Mouse (Mus musculus) kidney, postnatal 0 days (tissue): Measurements from ENCODE around the gene Gpr179. TPM values are rescaled to one million over a fixed set of nuclear protein-coding genes. Genes with fewer than 3 reads are reported as not detected.

Source experiments
- ATAC-seq: fragments of 200-750 bp; cut with Nextera tagmentation; replicated peaks from 2 replicates; pipeline ENCODE4 v1.8.0; 2017; ENCODE audit warnings: low read depth, moderate number of reproducible peaks, moderate TSS enrichment, moderate library complexity; ENCODE audit not compliant: low FRiP score
- DNase-seq: peaks from one replicate; pipeline ENCODE4 v3.0.0-alpha.2; 2016; ENCODE audit warnings: low spot score
- H3K27ac ChIP-seq: fragments of 300-500 bp; sonication (generic); 2 replicates; pipeline ENCODE4 v1.5.1; 2014; ENCODE audit warnings: mild to moderate bottlenecking
- H3K27me3 ChIP-seq: fragments of 300-500 bp; sonication (generic); 2 replicates; pipeline ENCODE4 v1.6.1; 2014; ENCODE audit warnings: low read length, mixed read lengths; ENCODE audit not compliant: insufficient read depth
- H3K36me3 ChIP-seq: fragments of 300-500 bp; sonication (generic); 2 replicates; pipeline ENCODE4 v1.6.1; 2014; ENCODE audit warnings: low read length, mixed read lengths; ENCODE audit not compliant: insufficient read depth
- H3K4me1 ChIP-seq: fragments of 300-500 bp; sonication (generic); replicated peaks from 2 replicates; pipeline ENCODE4 v1.6.1; 2014; ENCODE audit warnings: antibody characterized with exemption, low read length, mixed read lengths; ENCODE audit not compliant: insufficient read depth
- H3K4me2 ChIP-seq: fragments of 300-500 bp; sonication (generic); 2 replicates; pipeline ENCODE4 v1.6.1; 2014; ENCODE audit warnings: mild to moderate bottlenecking, low read length, moderate library complexity, mixed read lengths
- H3K4me3 ChIP-seq: fragments of 300-500 bp; sonication (generic); replicated peaks from 2 replicates; pipeline ENCODE4 v1.5.1; 2014; ENCODE audit warnings: low read depth, low read length
- H3K9ac ChIP-seq: fragments of 300-500 bp; sonication (generic); 2 replicates; pipeline ENCODE4 v1.6.1; 2014; ENCODE audit warnings: low read depth, low read length
- H3K9me3 ChIP-seq: fragments of 300-500 bp; sonication (generic); replicated peaks from 2 replicates; pipeline ENCODE4 v1.6.1; 2016; ENCODE audit warnings: low read length, inconsistent platforms, mixed read lengths
- CTCF ChIP-seq: IDR thresholded peaks from 2 replicates; pipeline ENCODE4 v1.5.1; 2016; ENCODE audit warnings: antibody characterized with exemption, low read depth, mild to moderate bottlenecking, moderate library complexity
- WGBS: fragments of 180-500 bp; shearing (Covaris S2); extraction: QIAGEN DNeasy Blood & Tissue Kit; methylation state at CpG from one replicate; pipeline ENCODE4 v1.1.7; 2014; 5-methylcytosine and 5-hydroxymethylcytosine counted together
- polyA plus RNA-seq: library from polyadenylated mRNA; unstranded; fragments of >200 nt; fragmentation: Nextera tagmentation; extraction: Ambion mirVana; gene quantifications from 2 replicates; pipeline ENCODE4 v1.2.1, GENCODE M21; 2015

The Gpr179 gene
- 0.05 and 0.06 TPM in 2 replicates for polyA plus RNA-seq

DNA sequence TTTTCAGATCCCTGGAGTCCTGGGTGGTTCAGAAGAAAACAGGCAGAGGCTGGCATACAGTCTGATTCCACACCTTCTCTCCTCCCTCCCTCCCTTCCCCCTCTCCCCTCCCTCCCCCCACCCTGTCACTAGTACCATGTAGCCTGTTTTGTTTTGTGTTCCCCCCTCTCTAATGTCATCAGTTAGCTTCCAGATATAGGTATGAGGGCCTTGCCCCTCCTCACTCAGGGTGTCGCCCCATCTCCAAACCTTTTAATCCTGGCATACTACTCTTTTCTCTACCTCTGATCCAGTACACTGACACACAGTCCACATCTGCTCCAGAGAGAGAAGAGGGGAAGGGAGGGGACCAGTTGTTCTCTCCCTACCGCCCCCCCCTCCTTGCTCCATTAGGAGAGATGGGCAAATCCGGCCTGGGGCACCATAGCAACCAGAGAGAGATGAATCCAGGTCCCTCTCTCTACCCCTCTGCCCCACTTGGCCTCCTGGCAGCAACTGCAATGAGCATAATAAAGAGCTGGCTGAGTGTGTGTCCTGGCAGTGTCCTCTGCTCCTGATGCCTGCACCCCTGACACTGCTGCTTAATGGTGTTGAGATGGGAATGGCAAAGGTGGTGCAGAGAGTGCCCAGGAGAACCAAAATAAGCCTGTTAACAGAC is at the start of gene Gpr179:
TSS of gene Gpr179 (minus strand) at position 51 of the 658 bp plus-strand sequence.
- no peaks in the 10 kb centered on the region for H3K9me3 ChIP-seq
- H3K9ac ChIP-seq: no peak within 1 kb of the TSS
- 0 out of 2 replicates have a peak within 1 kb of the TSS, but pooled peaks have one; percentile 82 for H3K27ac ChIP-seq
- no peak for TF ChIP-seq CTCF
- no peaks in the 10 kb centered on the region for H3K36me3 ChIP-seq
- H3K4me2 ChIP-seq: no peak within 1 kb of the TSS
- H3K4me3 ChIP-seq: no peak within 1 kb of the TSS
- H3K4me1 ChIP-seq: peaks cover 10% of the 10 kb centered on the region; the same call in 1 of the 2 replicates
- no peaks in the 10 kb centered on the region for H3K27me3 ChIP-seq
- no peak for ATAC-seq
- 74% methylated on average over 3 of the region's 3 CpGs for WGBS
- no peak for DNase-seq

DNA sequence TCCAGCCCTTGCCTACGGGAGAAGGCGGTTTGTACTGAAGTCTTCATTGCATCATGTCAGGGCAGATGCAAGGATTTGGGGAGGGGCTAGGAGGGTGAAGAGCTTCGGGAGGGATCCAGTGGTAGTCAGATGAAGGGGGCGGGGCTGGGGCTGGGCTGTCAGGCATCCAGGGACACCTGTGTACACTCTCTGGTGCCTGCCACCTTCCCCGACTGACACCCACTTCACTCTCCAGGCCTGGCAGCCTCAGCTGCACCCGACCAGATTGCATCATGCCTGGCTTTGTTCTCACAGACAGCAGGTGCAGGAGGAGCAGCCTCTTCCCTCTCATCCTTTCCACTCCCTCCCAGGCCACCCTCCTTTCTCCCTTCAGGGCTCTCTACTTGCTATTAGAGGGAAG is 49.2 kb upstream of the Gpr179 start:
- H3K4me3 ChIP-seq: no peak overlapping the region
- DNase-seq (no peak), ATAC-seq (no peak)
- no peaks in the 10 kb centered on the region for H3K36me3 ChIP-seq
- no peak overlapping the region for H3K9ac ChIP-seq
- 21% methylated on average over 6 of the region's 6 CpGs for WGBS
- peaks cover 15% of the 10 kb centered on the region for H3K4me1 ChIP-seq
- TF ChIP-seq CTCF: no peak
- H3K27me3 ChIP-seq: no peaks in the 10 kb centered on the region
- no peak overlapping the region for H3K4me2 ChIP-seq
- no peaks in the 10 kb centered on the region for H3K9me3 ChIP-seq
- H3K27ac ChIP-seq: no peak overlapping the region

DNA sequence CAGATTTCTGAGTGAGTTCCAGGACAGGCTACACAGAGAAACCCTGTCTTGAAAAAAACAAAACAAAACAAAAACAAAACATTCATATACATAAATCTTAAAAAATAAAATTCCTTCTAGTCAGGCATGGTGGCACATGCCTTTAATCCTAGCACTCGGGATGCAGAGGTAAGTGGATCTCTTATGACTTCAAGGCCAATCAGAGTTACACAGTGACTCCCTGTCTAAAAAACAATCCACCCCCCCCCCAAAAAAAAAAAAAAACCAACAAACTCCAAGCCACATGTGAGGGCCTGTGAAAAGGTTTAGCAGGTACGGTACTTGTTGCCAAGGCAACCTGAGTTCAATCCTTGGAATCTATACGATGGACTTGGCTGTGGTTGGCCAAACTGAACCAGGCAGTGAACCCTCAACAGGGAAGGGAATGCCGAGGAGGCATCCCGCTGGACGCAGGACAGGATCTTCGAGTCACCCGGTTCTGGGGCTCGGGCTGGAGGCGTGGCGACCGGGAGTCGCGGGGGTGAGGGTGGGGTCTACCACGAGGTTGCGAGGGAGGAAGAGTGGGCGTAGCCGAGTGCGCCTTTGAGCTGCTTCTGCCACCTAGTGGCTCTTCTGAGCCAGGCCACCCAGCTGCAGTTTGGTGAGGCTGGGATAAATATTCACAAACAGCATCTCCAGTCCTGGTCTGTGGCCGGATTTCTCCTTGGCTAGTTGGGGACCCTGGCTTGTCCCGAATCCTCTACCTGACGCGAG is 48.3 kb upstream of the Gpr179 start:
- H3K4me2 ChIP-seq: peak overlapping the region; percentile 59
- H3K4me1 ChIP-seq: peaks cover 6% of the 10 kb centered on the region
- no peak overlapping the region for H3K9ac ChIP-seq
- H3K27me3 ChIP-seq: no peaks in the 10 kb centered on the region
- ATAC-seq: peak; percentile 67
- peak; percentile 96 for DNase-seq
- WGBS: 2% methylated on average over 23 of the region's 23 CpGs
- H3K9me3 ChIP-seq: no peaks in the 10 kb centered on the region
- TF ChIP-seq CTCF: peak; percentile 98
- no peaks in the 10 kb centered on the region for H3K36me3 ChIP-seq
- peak overlapping the region; percentile 21; the same call in 1 of the 2 replicates for H3K4me3 ChIP-seq
- H3K27ac ChIP-seq: no peak overlapping the region

DNA sequence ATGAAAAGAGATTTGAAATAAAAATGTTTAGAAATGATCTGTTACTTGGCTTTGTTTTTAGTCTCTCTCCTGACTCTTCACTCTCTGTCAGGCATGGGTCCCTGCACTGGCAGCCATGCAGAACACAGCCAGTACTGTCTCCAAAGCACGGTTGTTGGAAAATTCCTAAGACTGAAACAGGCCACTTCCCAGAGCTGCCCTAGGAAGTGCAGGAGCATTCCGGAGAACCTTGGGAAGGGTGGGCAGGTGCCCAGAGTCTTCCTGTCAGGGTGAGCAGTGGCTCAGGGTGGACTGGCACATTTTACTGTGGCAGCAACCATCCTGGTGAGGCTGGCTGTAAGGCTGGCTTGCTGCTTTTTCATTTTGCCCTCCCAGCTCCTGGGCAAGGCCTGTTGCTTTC is 46.6 kb upstream of the Gpr179 start:
- 18% methylated on average over 2 of the region's 2 CpGs for WGBS

DNA sequence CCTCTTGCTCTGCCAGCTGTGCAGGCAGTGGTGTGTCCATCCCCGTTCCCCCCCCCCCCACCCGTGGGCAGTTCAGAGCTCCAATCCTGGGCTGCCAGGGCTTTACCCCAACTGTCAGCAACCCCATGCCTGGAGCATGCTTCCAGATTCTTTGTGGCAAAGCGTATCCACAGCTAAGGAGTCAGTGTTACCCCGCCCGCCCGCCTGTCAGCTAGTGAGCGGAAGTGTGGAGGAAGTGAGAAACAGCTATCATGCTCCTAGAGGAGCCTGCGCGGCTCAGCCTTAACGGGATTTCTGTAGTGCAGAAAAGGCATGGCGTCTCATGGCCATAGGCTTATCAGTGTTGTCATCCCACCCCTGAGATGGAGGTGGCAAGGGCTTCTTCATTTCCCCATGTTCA is 42.3 kb upstream of the Gpr179 start:
- TF ChIP-seq CTCF: no peak
- H3K4me2 ChIP-seq: no peak overlapping the region
- H3K4me3 ChIP-seq: no peak overlapping the region
- H3K9ac ChIP-seq: no peak overlapping the region
- 52% methylated on average over 11 of the region's 11 CpGs for WGBS
- no peaks in the 10 kb centered on the region for H3K9me3 ChIP-seq
- DNase-seq: peak; percentile 29
- 0 out of 2 replicates have a peak, but pooled peaks have one; percentile 29 for ATAC-seq
- H3K4me1 ChIP-seq: 0 out of 2 replicates have a peak, but pooled peaks cover 14% of the 10 kb centered on the region
- H3K27ac ChIP-seq: peak overlapping the region; percentile 8; the same call in 1 of the 2 replicates
- no peaks in the 10 kb centered on the region for H3K27me3 ChIP-seq
- peaks cover 14% of the 10 kb centered on the region for H3K36me3 ChIP-seq

More for the DNA sequence above, 46.6 kb upstream of the Gpr179 start:
- DNase-seq (no peak), ATAC-seq (no peak)
- H3K9ac ChIP-seq: no peak overlapping the region
- H3K27ac ChIP-seq: peak overlapping the region; percentile 31; the same call in 1 of the 2 replicates
- no peak for TF ChIP-seq CTCF
- 0 out of 2 replicates have a peak, but pooled peaks cover 8% of the 10 kb centered on the region for H3K4me1 ChIP-seq
- H3K27me3 ChIP-seq: no peaks in the 10 kb centered on the region
- no peaks in the 10 kb centered on the region for H3K36me3 ChIP-seq
- H3K9me3 ChIP-seq: no peaks in the 10 kb centered on the region
- H3K4me2 ChIP-seq: no peak overlapping the region
- no peak overlapping the region for H3K4me3 ChIP-seq

DNA sequence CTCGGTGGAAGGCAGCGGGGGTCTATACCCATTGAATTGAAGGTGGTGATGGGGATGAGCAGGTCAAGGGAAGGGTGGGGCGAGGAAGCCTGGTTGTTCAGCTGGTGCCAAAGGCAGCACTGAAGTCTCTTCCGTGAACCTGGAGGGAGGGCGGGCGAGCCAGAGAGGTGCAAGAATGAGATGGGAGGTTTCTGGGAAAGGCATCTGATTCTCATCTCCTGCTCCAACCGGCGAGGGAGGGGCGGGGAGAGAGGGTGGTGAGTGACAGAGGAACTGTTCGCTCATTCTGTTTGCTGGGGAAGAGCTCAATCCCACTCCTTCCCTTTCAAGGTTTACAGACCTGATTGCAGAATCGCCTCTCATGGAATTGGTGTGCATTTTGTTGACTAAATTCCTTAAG is 41.8 kb upstream of the Gpr179 start:
- H3K4me1 ChIP-seq: 0 out of 2 replicates have a peak, but pooled peaks cover 14% of the 10 kb centered on the region
- peak overlapping the region; percentile 8; the same call in 1 of the 2 replicates for H3K27ac ChIP-seq
- no peaks in the 10 kb centered on the region for H3K9me3 ChIP-seq
- 65% methylated on average over 11 of the region's 11 CpGs for WGBS
- H3K36me3 ChIP-seq: peaks cover 14% of the 10 kb centered on the region
- no peak overlapping the region for H3K4me3 ChIP-seq
- no peak overlapping the region for H3K9ac ChIP-seq
- DNase-seq (peak; percentile 19), ATAC-seq (no peak)
- H3K4me2 ChIP-seq: no peak overlapping the region
- no peaks in the 10 kb centered on the region for H3K27me3 ChIP-seq
- no peak for TF ChIP-seq CTCF
